ENCODE assay signal across 12 mouse cellular contexts in the genomic region with DNA sequence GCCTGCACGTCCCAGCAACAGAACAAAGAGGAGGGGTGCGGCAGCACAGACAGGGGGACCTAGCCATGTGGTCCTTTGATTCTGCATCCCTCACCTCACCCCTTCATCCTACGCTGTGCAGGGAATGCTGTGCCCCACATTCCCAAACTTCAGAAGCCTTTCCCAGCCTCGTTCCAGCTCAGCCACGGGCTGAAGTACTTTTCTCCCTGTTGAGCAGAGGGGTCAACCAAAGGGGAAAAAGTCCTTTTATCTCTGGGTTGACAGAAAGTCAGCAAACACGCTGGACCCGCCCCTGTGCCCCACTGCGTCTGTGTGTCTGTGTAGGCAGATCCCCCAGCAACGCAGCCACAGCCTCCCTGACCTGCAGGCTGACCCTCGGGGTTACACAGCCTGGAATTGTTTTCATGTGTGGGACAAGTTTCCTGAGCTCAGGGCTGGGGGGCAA. TPM values are rescaled to one million over a fixed set of nuclear protein-coding genes. Genes with fewer than 3 reads are reported as not detected.
DNase-seq lines count a peak whose midpoint lies in the region; ATAC-seq and TF ChIP-seq lines count a peak whose summit lies in the region.
"Had no signal": no experiment of that assay in that cellular context is flagged by ENCODE, and none has a peak within 500 bp of the region (broad histone marks: within the 10 kb centered on the region; RNA-seq: fewer than 3 reads in every experiment).

No protein-coding gene starts in this region.

- DNase-seq in hindbrain, embryonic 10.5 days (ENCODE audit: low spot score) = peak; percentile 80
- peak; percentile 85 for DNase-seq in embryonic facial prominence, embryonic 10.5 days (ENCODE audit: low spot score)
- DNase-seq in mesoderm, embryonic 11.5 days (ENCODE audit: low read depth, low spot score) = peak; percentile 85
- no peak for DNase-seq in right cerebral cortex, adult 18-20 months
- DNase-seq in cerebellum, postnatal 10 days = no peak
- DNase-seq: adrenal gland, adult 2 months; gastrocnemius, adult 2 months; thymus, adult 18-20 months had no signal

- no peak for TF ChIP-seq CTCF in E14TG2a.4 (conservative IDR thresholded peaks at IDR 0.05; ENCODE audit: low read length)

- 0 out of 2 replicates have a peak, but pooled peaks cover 8% of the 10 kb centered on the region for H3K9me3 ChIP-seq in hindbrain, embryonic 10.5 days
- no peaks in the 10 kb centered on the region; the same call in 1 of the 2 replicates for H3K9me3 ChIP-seq in hindbrain, embryonic 16.5 days (ENCODE audit: control insufficient read depth, low read length)
- no peaks in the 10 kb centered on the region for H3K9me3 ChIP-seq in E14TG2a.4 (ENCODE audit: low read length)
- peaks cover 6% of the 10 kb centered on the region; the same call in 1 of the 2 replicates for H3K9me3 ChIP-seq in embryonic facial prominence, embryonic 10.5 days

- no peak for ATAC-seq in hindbrain, embryonic 16.5 days
- ATAC-seq in megakaryocyte progenitor cell, adult 5-6 weeks (replicated peaks; ENCODE audit: poor library complexity) = no peak
- ATAC-seq: lung, postnatal 0 days had no signal

- WGBS in hindbrain, embryonic 10.5 days = 7% methylated on average over 10 of the region's 10 CpGs
- WGBS in hindbrain, embryonic 16.5 days = 13% methylated on average over 10 of the region's 10 CpGs
- 7% methylated on average over 10 of the region's 10 CpGs for WGBS in embryonic facial prominence, embryonic 10.5 days

- no peak overlapping the region for H3K9ac ChIP-seq in hindbrain, embryonic 16.5 days (ENCODE audit: low read depth, low read length)

- H3K4me3 ChIP-seq in hindbrain, embryonic 10.5 days = peak overlapping the region; percentile 23; the same call in 1 of the 2 replicates
- no peak overlapping the region for H3K4me3 ChIP-seq in hindbrain, embryonic 16.5 days (ENCODE audit: low read length)
- H3K4me3 ChIP-seq in E14TG2a.4 (replicated peaks; ENCODE audit: low read length) = 0 out of 2 replicates have a peak overlapping the region, but pooled peaks have one; percentile 7
- H3K4me3 ChIP-seq in embryonic facial prominence, embryonic 10.5 days = peak overlapping the region; percentile 28
- H3K4me3 ChIP-seq: gastrocnemius, adult 2 months had no signal

- H3K27me3 ChIP-seq in hindbrain, embryonic 10.5 days (ENCODE audit: insufficient read depth, poor library complexity, severe bottlenecking) = no peaks in the 10 kb centered on the region; the same call in 1 of the 2 replicates
- no peaks in the 10 kb centered on the region for H3K27me3 ChIP-seq in hindbrain, embryonic 16.5 days (replicated peaks; ENCODE audit: control insufficient read depth, insufficient read depth, low read length)
- peaks cover 37% of the 10 kb centered on the region for H3K27me3 ChIP-seq in E14TG2a.4 (ENCODE audit: insufficient read depth, low read length)
- no peaks in the 10 kb centered on the region for H3K27me3 ChIP-seq in embryonic facial prominence, embryonic 10.5 days (replicated peaks; ENCODE audit: low read depth, poor library complexity, severe bottlenecking)

- H3K4me1 ChIP-seq in hindbrain, embryonic 10.5 days (replicated peaks) = peaks cover 74% of the 10 kb centered on the region
- H3K4me1 ChIP-seq in hindbrain, embryonic 16.5 days (ENCODE audit: control insufficient read depth, insufficient read depth, low read depth, low read length) = peaks cover 8% of the 10 kb centered on the region
- peaks cover 14% of the 10 kb centered on the region for H3K4me1 ChIP-seq in E14TG2a.4 (replicated peaks; ENCODE audit: low read depth, low read length)
- H3K4me1 ChIP-seq in embryonic facial prominence, embryonic 10.5 days = peaks cover 69% of the 10 kb centered on the region

- no peak overlapping the region for H3K4me2 ChIP-seq in hindbrain, embryonic 16.5 days (ENCODE audit: low read length)

- peaks cover 5% of the 10 kb centered on the region; the same call in 1 of the 2 replicates for H3K36me3 ChIP-seq in hindbrain, embryonic 10.5 days
- no peaks in the 10 kb centered on the region for H3K36me3 ChIP-seq in hindbrain, embryonic 16.5 days (ENCODE audit: control insufficient read depth, insufficient read depth, low read length)
- H3K36me3 ChIP-seq in E14TG2a.4 (ENCODE audit: insufficient read depth, low read length) = no peaks in the 10 kb centered on the region
- peaks cover 4% of the 10 kb centered on the region; the same call in 1 of the 2 replicates for H3K36me3 ChIP-seq in embryonic facial prominence, embryonic 10.5 days (replicated peaks)

- peak overlapping the region; percentile 86 for H3K27ac ChIP-seq in hindbrain, embryonic 10.5 days
- H3K27ac ChIP-seq in hindbrain, embryonic 16.5 days (ENCODE audit: low read depth, low read length) = no peak overlapping the region
- peak overlapping the region; percentile 84 for H3K27ac ChIP-seq in embryonic facial prominence, embryonic 10.5 days (replicated peaks)
- H3K27ac ChIP-seq: gastrocnemius, adult 2 months had no signal

RNA-seq across cellular contexts. Expression of gene Sdk2, which starts 18.9 kb away (rescaled TPM):
- polyA plus RNA-seq in hindbrain, embryonic 10.5 days (2016; fragmentation: Nextera tagmentation; extraction: Ambion mirVana) = 3.2 and 4.3 TPM in 2 replicates
- 3.3 and 3.6 TPM in 2 replicates for polyA plus RNA-seq in hindbrain, embryonic 16.5 days (2015; fragmentation: Nextera tagmentation; extraction: Ambion mirVana)
- 1.9 and 3.1 TPM in 2 replicates for polyA plus RNA-seq in embryonic facial prominence, embryonic 10.5 days (2016; fragmentation: Nextera tagmentation; extraction: Ambion mirVana)
- not detected in 2 replicates for total RNA-seq in megakaryocyte progenitor cell, adult 5-6 weeks (2015)
- total RNA-seq in megakaryocyte progenitor cell, adult 5-6 weeks (2017) = 0.03 TPM in 1 of 2 replicates, not detected in the other

Comparison
In these comparisons a context has a peak if more than half of its experiments do, and no peak if none do; other contexts are left out.
1. DNase-seq: peak in hindbrain, embryonic 10.5 days (single experiment), embryonic facial prominence, embryonic 10.5 days (single experiment) and mesoderm, embryonic 11.5 days (single experiment); none in right cerebral cortex, adult 18-20 months (single experiment) and cerebellum, postnatal 10 days (0 of 2).